Mouse (Mus musculus): ENCODE results near the gene Dcun1d3. TPM values are rescaled to one million over a fixed set of nuclear protein-coding genes. Genes with fewer than 3 reads are reported as not detected.

Dcun1d3 gene
- polyA plus RNA-seq, 1 experiment = 10.3 TPM

Other genes with a start within 250 kb of the Dcun1d3 start
- gene Acsm4, start 206.3 kb downstream of the Dcun1d3 start, polyA plus RNA-seq (2012; rRNA removed) = not detected in 2 replicates
- 29.7 and 31.3 TPM in 2 replicates for gene Thumpd1, start 175.5 kb downstream of the Dcun1d3 start, polyA plus RNA-seq (2012; rRNA removed)
- gene Acsm3, start 135.4 kb downstream of the Dcun1d3 start, polyA plus RNA-seq (2012; rRNA removed) = 2.7 and 6.8 TPM in 2 replicates
- gene Rexo5, start 102.3 kb downstream of the Dcun1d3 start, polyA plus RNA-seq (2012; rRNA removed) = 13.5 and 19.8 TPM in 2 replicates
- gene Eri2, start 102.2 kb downstream of the Dcun1d3 start, polyA plus RNA-seq (2012; rRNA removed) = 6.2 and 6.3 TPM in 2 replicates
- 8.3 and 8.9 TPM in 2 replicates for gene Lyrm1, start 437 bp downstream of the Dcun1d3 start, polyA plus RNA-seq (2012; rRNA removed)
- gene Dnah3, start 199.0 kb upstream of the Dcun1d3 start, polyA plus RNA-seq (2012; rRNA removed) = 0.01 TPM in 2 replicates
- gene Tmem159, start 206.1 kb upstream of the Dcun1d3 start, polyA plus RNA-seq (2012; rRNA removed) = 97.7 and 112 TPM in 2 replicates
- not detected in 2 replicates for gene Zp2, start 249.0 kb upstream of the Dcun1d3 start, polyA plus RNA-seq (2012; rRNA removed)